Mouse (Mus musculus) heart, embryonic 13.5 days (tissue): ENCODE results near the gene Depp1. TPM values are rescaled to one million over a fixed set of nuclear protein-coding genes. Genes with fewer than 3 reads are reported as not detected.
A peak's percentile ranks its signal among the peaks of the same experiment; 100 is the strongest.

Source experiments
- ATAC-seq: fragments of 200-750 bp; cut with Nextera tagmentation; 2 replicates; pipeline ENCODE4 v1.8.0; 2017; ENCODE audit warnings: moderate TSS enrichment; ENCODE audit not compliant: insufficient number of reproducible peaks, low FRiP score, low TSS enrichment; ENCODE audit errors: extremely low read depth
- H3K27ac ChIP-seq: fragments of 300-500 bp; sonication (generic); replicated peaks from 2 replicates; pipeline ENCODE4 v1.5.1; 2015; ENCODE audit warnings: moderate library complexity, mild to moderate bottlenecking, inconsistent platforms
- H3K27me3 ChIP-seq: fragments of 300-500 bp; sonication (generic); replicated peaks from 2 replicates; pipeline ENCODE4 v1.6.1; 2015; ENCODE audit warnings: mild to moderate bottlenecking, inconsistent platforms
- H3K36me3 ChIP-seq: fragments of 300-500 bp; sonication (generic); 2 replicates; pipeline ENCODE4 v1.6.1; 2015; ENCODE audit warnings: mild to moderate bottlenecking, inconsistent platforms
- H3K4me1 ChIP-seq: fragments of 300-500 bp; sonication (generic); 2 replicates; pipeline ENCODE4 v1.6.1; 2015; ENCODE audit warnings: inconsistent platforms
- H3K4me2 ChIP-seq: fragments of 300-500 bp; sonication (generic); 2 replicates; pipeline ENCODE4 v1.6.1; 2015; ENCODE audit warnings: inconsistent platforms, mild to moderate bottlenecking, moderate library complexity
- H3K4me3 ChIP-seq: fragments of 300-500 bp; sonication (generic); 2 replicates; pipeline ENCODE4 v1.5.1; 2015; ENCODE audit warnings: moderate library complexity, mild to moderate bottlenecking, inconsistent platforms
- H3K9ac ChIP-seq: fragments of 300-500 bp; sonication (generic); 2 replicates; pipeline ENCODE4 v1.6.1; 2015; ENCODE audit warnings: inconsistent platforms, mild to moderate bottlenecking, moderate library complexity
- H3K9me3 ChIP-seq: fragments of 300-500 bp; sonication (generic); 2 replicates; pipeline ENCODE4 v1.6.1; 2016; ENCODE audit warnings: inconsistent platforms
- WGBS: fragments of 180-500 bp; shearing (Covaris S2); methylation state at CpG from one replicate; pipeline ENCODE4 v1.1.7; 2015; ENCODE audit warnings: mixed read lengths; 5-methylcytosine and 5-hydroxymethylcytosine counted together
- polyA plus RNA-seq: library from polyadenylated mRNA; unstranded; fragments of >200 nt; fragmentation: Nextera tagmentation; extraction: Ambion mirVana; gene quantifications from 2 replicates; pipeline ENCODE4 v1.2.1, GENCODE M21; 2015

Gene Depp1
- polyA plus RNA-seq, 1 experiment from 2014 or later: 16.1 TPM

- Histone ChIP-seq H3K4me3 (no peak overlapping the region), H3K36me3 (no peaks in the 10 kb centered on the region), H3K9ac (peak overlapping the region; percentile 2; the same call in 1 of the 2 replicates), H3K27me3 (peaks cover 22% of the 10 kb centered on the region; the same call in 1 of the 2 replicates), H3K27ac (no peak overlapping the region), H3K4me2 (no peak overlapping the region), H3K9me3 (no peaks in the 10 kb centered on the region), H3K4me1 (peaks cover 49% of the 10 kb centered on the region)
- no peak for ATAC-seq
- 47% methylated on average over 6 of the region's 6 CpGs for whole genome bisulfite sequencing
These were observed 19.7 kb downstream of the Depp1 start for GRCm38 (mm10) chr6:116670144-116670543.

- WGBS: 11% methylated on average over 5 of the region's 5 CpGs
- peaks cover 46% of the 10 kb centered on the region for H3K4me1 ChIP-seq
- no peak overlapping the region for H3K27ac ChIP-seq
- no peaks in the 10 kb centered on the region for H3K36me3 ChIP-seq
- H3K4me3 ChIP-seq: no peak overlapping the region
- peak; percentile 21; the same call in 1 of the 2 replicates for ATAC-seq
- peak overlapping the region; percentile 47; the same call in 1 of the 2 replicates for H3K9ac ChIP-seq
- H3K27me3 ChIP-seq: peaks cover 22% of the 10 kb centered on the region; the same call in 1 of the 2 replicates
- no peak overlapping the region for H3K4me2 ChIP-seq
- H3K9me3 ChIP-seq: no peaks in the 10 kb centered on the region
These were observed 20.6 kb downstream of the Depp1 start for GRCm38 (mm10) chr6:116671031-116671430.

GRCm38 (mm10) chr6:116671768-116672167 lies 21.4 kb downstream of the Depp1 start:
- peaks cover 22% of the 10 kb centered on the region; the same call in 1 of the 2 replicates for H3K27me3 ChIP-seq
- no peak overlapping the region for H3K4me3 ChIP-seq
- peaks cover 54% of the 10 kb centered on the region for H3K4me1 ChIP-seq
- no peak overlapping the region for H3K4me2 ChIP-seq
- H3K36me3 ChIP-seq: no peaks in the 10 kb centered on the region
- no peak for ATAC-seq
- H3K9me3 ChIP-seq: no peaks in the 10 kb centered on the region
- WGBS: 90% methylated on average over 4 of the region's 4 CpGs
- no peak overlapping the region for H3K27ac ChIP-seq
- H3K9ac ChIP-seq: no peak overlapping the region

GRCm38 (mm10) chr6:116672349-116672748 lies 21.9 kb downstream of the Depp1 start:
- 0 out of 2 replicates have a peak overlapping the region, but pooled peaks have one; percentile 45 for H3K9ac ChIP-seq
- peaks cover 60% of the 10 kb centered on the region for H3K4me1 ChIP-seq
- no peak overlapping the region for H3K27ac ChIP-seq
- no peaks in the 10 kb centered on the region for H3K9me3 ChIP-seq
- peak overlapping the region; percentile 93 for H3K4me2 ChIP-seq
- WGBS: 59% methylated on average over 5 of the region's 5 CpGs
- ATAC-seq: no peak
- H3K36me3 ChIP-seq: no peaks in the 10 kb centered on the region
- H3K4me3 ChIP-seq: peak overlapping the region; percentile 61; the same call in 1 of the 2 replicates
- peaks cover 22% of the 10 kb centered on the region; the same call in 1 of the 2 replicates for H3K27me3 ChIP-seq

- under 1% methylated on average over 44 of the region's 44 CpGs for WGBS
- Histone ChIP-seq H3K4me2 (peak within 1 kb of the TSS; percentile 93), H3K4me1 (peaks cover 63% of the 10 kb centered on the region), H3K9me3 (no peaks in the 10 kb centered on the region), H3K9ac (peak within 1 kb of the TSS; percentile 76), H3K36me3 (no peaks in the 10 kb centered on the region), H3K27ac (peak within 1 kb of the TSS; percentile 76), H3K4me3 (peak within 1 kb of the TSS; percentile 61), H3K27me3 (peaks cover 22% of the 10 kb centered on the region; the same call in 1 of the 2 replicates)
- ATAC-seq: peak; percentile 64; the same call in 1 of the 2 replicates
These were observed 23.3 kb downstream of the Depp1 start, which contains the start of gene Rassf4 for GRCm38 (mm10) chr6:116673471-116674282. Gene Rassf4 (minus strand): TSS chr6:116673952.

GRCm38 (mm10) chr6:116674283-116674886 lies 24.0 kb downstream of the Depp1 start:
- WGBS: 24% methylated on average over 16 of the region's 16 CpGs
- H3K36me3 ChIP-seq: no peaks in the 10 kb centered on the region
- H3K27me3 ChIP-seq: peaks cover 22% of the 10 kb centered on the region; the same call in 1 of the 2 replicates
- peak overlapping the region; percentile 61 for H3K4me3 ChIP-seq
- peak overlapping the region; percentile 76 for H3K27ac ChIP-seq
- H3K9me3 ChIP-seq: no peaks in the 10 kb centered on the region
- peaks cover 63% of the 10 kb centered on the region for H3K4me1 ChIP-seq
- H3K4me2 ChIP-seq: peak overlapping the region; percentile 93
- peak overlapping the region; percentile 76 for H3K9ac ChIP-seq
- no peak for ATAC-seq

GRCm38 (mm10) chr6:116676355-116676913 lies 26.0 kb downstream of the Depp1 start:
- no peaks in the 10 kb centered on the region for H3K36me3 ChIP-seq
- peaks cover 12% of the 10 kb centered on the region; the same call in 1 of the 2 replicates for H3K27me3 ChIP-seq
- no peak overlapping the region for H3K27ac ChIP-seq
- WGBS: 31% methylated on average over 10 of the region's 10 CpGs
- no peak overlapping the region for H3K9ac ChIP-seq
- ATAC-seq: no peak
- H3K4me3 ChIP-seq: no peak overlapping the region
- peaks cover 60% of the 10 kb centered on the region for H3K4me1 ChIP-seq
- no peaks in the 10 kb centered on the region for H3K9me3 ChIP-seq
- peak overlapping the region; percentile 37 for H3K4me2 ChIP-seq

- Histone ChIP-seq H3K4me1 (peaks cover 56% of the 10 kb centered on the region), H3K4me2 (no peak overlapping the region), H3K9ac (no peak overlapping the region), H3K36me3 (no peaks in the 10 kb centered on the region), H3K27me3 (peaks cover 3% of the 10 kb centered on the region; the same call in 1 of the 2 replicates), H3K27ac (no peak overlapping the region), H3K9me3 (no peaks in the 10 kb centered on the region), H3K4me3 (no peak overlapping the region)
- WGBS: 56% methylated on average over 6 of the region's 6 CpGs
- no peak for ATAC-seq
These were observed 26.9 kb downstream of the Depp1 start for GRCm38 (mm10) chr6:116677321-116677720.

GRCm38 (mm10) chr6:116679563-116680288 lies 29.3 kb downstream of the Depp1 start:
- WGBS: 43% methylated on average over 5 of the region's 5 CpGs
- Histone ChIP-seq H3K27ac (no peak overlapping the region), H3K9me3 (no peaks in the 10 kb centered on the region)

GRCm38 (mm10) chr6:116682317-116682716 lies 31.9 kb downstream of the Depp1 start:
- no peak overlapping the region for H3K4me2 ChIP-seq
- no peak for ATAC-seq
- peaks cover 28% of the 10 kb centered on the region for H3K4me1 ChIP-seq
- H3K9me3 ChIP-seq: no peaks in the 10 kb centered on the region
- no peak overlapping the region for H3K27ac ChIP-seq
- H3K36me3 ChIP-seq: no peaks in the 10 kb centered on the region
- H3K9ac ChIP-seq: no peak overlapping the region
- H3K4me3 ChIP-seq: no peak overlapping the region
- 32% methylated on average over 6 of the region's 6 CpGs for WGBS
- H3K27me3 ChIP-seq: no peaks in the 10 kb centered on the region

More at GRCm38 (mm10) chr6:116679563-116680288, 29.3 kb downstream of the Depp1 start:
- no peak for ATAC-seq
- no peaks in the 10 kb centered on the region for H3K36me3 ChIP-seq
- peaks cover 46% of the 10 kb centered on the region for H3K4me1 ChIP-seq
- H3K4me2 ChIP-seq: no peak overlapping the region
- no peak overlapping the region for H3K4me3 ChIP-seq
- H3K9ac ChIP-seq: no peak overlapping the region
- H3K27me3 ChIP-seq: no peaks in the 10 kb centered on the region
